Mouse (Mus musculus) colon, adult 2 months (tissue): ENCODE data around the gene Brd4. TPM values are rescaled to one million over a fixed set of nuclear protein-coding genes. Genes with fewer than 3 reads are reported as not detected.

Experiments used
- polyA plus RNA-seq: library from polyadenylated mRNA; depleted of rRNA; stranded (reverse); fragments of >200 nt; gene quantifications from 2 replicates; pipeline ENCODE4 v1.2.3, GENCODE M21; 2012; rRNA removed

Gene Brd4
- 32.5 and 45.1 TPM in 2 replicates for polyA plus RNA-seq

GRCm38 (mm10) chr17:32284262-32285137, at the start of gene Brd4:
Brd4 (minus strand) TSS chr17:32284722.

GRCm38 (mm10) chr17:32320597-32321389, 36.3 kb upstream of the Brd4 start, which contains the start of gene Akap8:
Akap8 (minus strand) TSS chr17:32321238.

GRCm38 (mm10) chr17:32188863-32189636, 95.5 kb downstream of the Brd4 start, which contains the start of gene Ephx3:
Ephx3 (minus strand) TSS chr17:32189549.

GRCm38 (mm10) chr17:32166687-32167086, 117.8 kb downstream of the Brd4 start, which contains the start of gene Notch3:
Notch3 (minus strand) TSS chr17:32166852.

Other genes starting within 250 kb of the Brd4 start
- 4.5 and 9.6 TPM in 2 replicates for gene Rrp1b, start 248.6 kb downstream of the Brd4 start, polyA plus RNA-seq
- gene Hsf2bp, start 248.4 kb downstream of the Brd4 start, polyA plus RNA-seq = 0.95 and 1.1 TPM in 2 replicates
- 12.8 and 20.5 TPM in 2 replicates for gene Notch3, start 117.9 kb downstream of the Brd4 start, polyA plus RNA-seq
- 0.63 and 1.1 TPM in 2 replicates for gene Ephx3, start 95.2 kb downstream of the Brd4 start, polyA plus RNA-seq
- gene Akap8, start 36.5 kb upstream of the Brd4 start, polyA plus RNA-seq = 51.7 and 61.4 TPM in 2 replicates
- 103 and 116 TPM in 2 replicates for gene Akap8l, start 65.9 kb upstream of the Brd4 start, polyA plus RNA-seq
- gene Wiz, start 104.7 kb upstream of the Brd4 start, polyA plus RNA-seq = 31.7 and 37.9 TPM in 2 replicates
- gene Rasal3, start 118.9 kb upstream of the Brd4 start, polyA plus RNA-seq = 5.6 and 9.7 TPM in 2 replicates
- gene Pglyrp2, start 139.4 kb upstream of the Brd4 start, polyA plus RNA-seq = 2.3 TPM in 2 replicates
- gene Cyp4f39, start 168.0 kb upstream of the Brd4 start, polyA plus RNA-seq = 0.44 and 0.59 TPM in 2 replicates
- 6.0 and 7.2 TPM in 2 replicates for gene Cyp4f17, start 221.3 kb upstream of the Brd4 start, polyA plus RNA-seq